Mouse (Mus musculus) lung, postnatal 36 days (tissue): ENCODE data around the gene Cul3.
A peak's percentile ranks its signal among the peaks of the same experiment; 100 is the strongest.

Source experiments
- DNase-seq: peaks from one replicate; pipeline ENCODE4 v3.0.0; 2022; ENCODE audit warnings: mixed read lengths

Cul3 gene

DNA sequence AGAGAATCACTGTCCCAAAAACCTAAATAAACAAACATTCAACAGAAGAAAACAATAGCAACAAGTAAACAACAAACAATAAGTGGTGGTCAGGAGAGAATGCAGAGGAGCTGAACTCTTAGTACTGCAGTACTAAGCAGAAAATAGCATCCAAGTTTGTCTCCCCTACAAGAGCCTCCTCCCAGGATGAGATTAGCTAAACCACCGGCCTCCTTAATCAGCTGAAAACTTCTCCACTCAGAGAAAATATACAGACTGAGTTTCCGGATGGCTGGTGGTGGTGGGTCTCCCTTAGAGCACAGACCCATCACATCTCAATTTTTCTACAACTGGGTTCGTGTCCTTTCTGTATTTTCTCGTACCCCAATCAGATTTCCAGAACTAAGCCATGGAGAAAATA is 47.0 kb downstream of the Cul3 start:
- DNase-seq = no peak

- peak; percentile 17 for DNase-seq
Observed at GRCm38 (mm10) chr1:80278731-80279130, 61.5 kb downstream of the Cul3 start.

DNA sequence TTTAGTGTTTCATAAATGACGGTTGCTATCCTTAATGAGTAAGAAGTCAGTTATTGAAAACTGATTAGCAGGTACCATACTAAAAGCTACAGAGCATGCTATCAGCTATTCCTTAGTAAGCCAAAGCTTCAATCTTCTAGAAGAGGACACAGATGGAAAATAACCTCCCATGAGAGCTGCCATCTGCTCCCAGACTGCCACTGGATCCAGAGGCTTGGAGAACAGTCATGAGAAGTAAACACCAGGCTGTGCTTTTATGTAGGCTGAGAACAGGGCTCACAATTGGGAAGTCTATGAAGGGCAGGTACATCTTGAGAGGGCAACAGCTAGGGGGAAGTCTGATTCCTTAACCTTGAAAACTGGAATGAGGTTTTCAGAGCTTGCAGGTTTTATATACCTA is 79.8 kb downstream of the Cul3 start:
- no peak for DNase-seq

- no peak for DNase-seq
Observed at GRCm38 (mm10) chr1:80258632-80259031, 81.6 kb downstream of the Cul3 start.

DNA sequence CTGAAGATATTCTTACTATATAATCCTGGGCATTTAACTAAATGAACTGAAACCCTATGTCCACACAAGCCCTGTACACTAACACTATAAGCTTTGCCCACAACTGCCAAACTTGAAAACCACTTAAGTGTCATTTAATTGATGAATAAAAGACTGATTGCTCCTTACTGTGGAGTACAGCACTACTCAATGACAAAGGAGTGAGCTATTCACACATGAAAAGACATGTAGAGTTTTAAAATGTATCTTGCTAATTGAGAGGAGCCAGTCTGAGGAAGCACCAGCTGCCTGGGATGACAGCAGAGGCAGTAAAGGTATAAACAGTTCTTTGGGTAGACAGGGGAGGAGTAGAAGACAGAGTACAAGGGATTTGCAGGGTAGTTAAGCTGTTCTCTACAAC is 87.0 kb downstream of the Cul3 start:
- no peak for DNase-seq

GRCm38 (mm10) chr1:80250247-80250646 is 90.0 kb downstream of the Cul3 start:
- DNase-seq = no peak

GRCm38 (mm10) chr1:80247131-80247530 is 93.1 kb downstream of the Cul3 start:
- no peak for DNase-seq

GRCm38 (mm10) chr1:80244123-80244522 is 96.2 kb downstream of the Cul3 start:
- DNase-seq = peak; percentile 43

- no peak for DNase-seq
Observed at GRCm38 (mm10) chr1:80241579-80241978, 98.7 kb downstream of the Cul3 start.

DNA sequence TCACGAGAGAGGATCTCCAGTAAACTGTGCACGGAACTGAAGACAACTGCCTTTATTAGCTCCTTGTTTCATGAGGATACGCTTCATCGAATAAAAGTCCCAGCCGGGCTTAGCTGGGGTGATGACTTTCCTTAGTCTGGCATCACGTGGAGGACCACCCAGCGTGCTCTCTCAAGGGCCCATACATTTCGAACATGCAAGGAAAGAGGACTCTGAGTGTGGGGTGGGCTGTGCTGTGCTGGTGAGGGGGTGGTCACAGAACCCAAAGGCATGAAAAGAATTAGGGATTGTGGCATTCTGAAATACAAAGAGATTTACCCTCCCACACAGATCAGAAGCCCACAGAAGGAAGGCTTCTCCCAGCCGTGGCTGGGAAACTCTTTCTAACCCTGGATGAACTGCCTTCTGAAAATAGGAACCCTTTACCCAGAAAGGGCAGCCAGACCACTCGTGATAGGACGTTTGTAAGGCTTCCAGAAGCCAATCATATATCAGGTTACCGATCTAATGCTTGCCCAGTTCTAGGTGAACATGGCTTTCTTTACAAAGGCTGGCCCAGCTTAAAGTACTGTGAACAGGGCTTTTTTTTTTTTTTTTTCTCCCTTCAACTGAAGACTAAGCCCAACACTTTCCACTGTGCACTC is 100.1 kb downstream of the Cul3 start:
- no peak for DNase-seq

DNA sequence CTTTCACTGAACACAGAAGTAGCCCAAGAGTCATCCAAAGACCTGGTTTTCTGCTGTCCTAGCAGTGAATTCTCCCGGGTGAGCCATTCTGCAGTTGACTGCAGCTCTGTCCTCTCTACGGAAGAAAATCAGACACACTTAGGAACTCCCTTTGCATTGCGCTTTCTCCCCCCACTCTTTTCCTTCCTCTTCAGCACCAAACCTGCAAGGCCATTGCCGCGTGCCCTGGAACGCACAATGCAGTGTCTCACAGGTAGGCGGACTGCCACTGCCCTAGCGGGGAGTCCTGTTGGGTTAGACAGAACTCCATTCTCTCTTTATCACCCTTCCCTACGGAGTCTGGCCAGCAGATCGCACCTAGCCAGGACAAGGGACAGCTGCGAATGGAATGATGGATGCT is 100.8 kb downstream of the Cul3 start:
- no peak for DNase-seq

- DNase-seq = peak; percentile 43
Observed at GRCm38 (mm10) chr1:80236951-80237702, 103.2 kb downstream of the Cul3 start.

- DNase-seq = no peak
Observed at GRCm38 (mm10) chr1:80236126-80236525, 104.2 kb downstream of the Cul3 start.

DNA sequence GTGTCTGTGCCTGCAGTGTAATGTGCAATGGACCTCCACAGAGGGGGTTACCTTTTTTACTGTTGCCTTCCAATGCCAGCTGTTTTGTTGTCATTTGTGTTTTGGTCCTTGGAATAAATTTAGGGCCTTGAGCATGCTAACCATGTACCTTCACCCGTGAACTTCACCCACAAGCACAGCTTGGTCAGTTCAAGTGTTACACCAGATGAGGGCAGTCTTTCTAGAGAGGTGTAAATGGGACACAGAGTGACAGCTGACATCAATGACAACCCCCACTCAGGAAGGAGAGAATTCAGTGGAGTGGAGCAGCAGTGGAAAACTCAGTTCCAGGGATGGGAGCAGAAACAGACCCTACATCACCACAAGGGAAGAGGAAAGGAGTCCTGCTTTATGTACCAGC is 109.7 kb downstream of the Cul3 start:
- DNase-seq = peak; percentile 28

GRCm38 (mm10) chr1:80224839-80225412 is 115.4 kb downstream of the Cul3 start:
- DNase-seq = no peak

DNA sequence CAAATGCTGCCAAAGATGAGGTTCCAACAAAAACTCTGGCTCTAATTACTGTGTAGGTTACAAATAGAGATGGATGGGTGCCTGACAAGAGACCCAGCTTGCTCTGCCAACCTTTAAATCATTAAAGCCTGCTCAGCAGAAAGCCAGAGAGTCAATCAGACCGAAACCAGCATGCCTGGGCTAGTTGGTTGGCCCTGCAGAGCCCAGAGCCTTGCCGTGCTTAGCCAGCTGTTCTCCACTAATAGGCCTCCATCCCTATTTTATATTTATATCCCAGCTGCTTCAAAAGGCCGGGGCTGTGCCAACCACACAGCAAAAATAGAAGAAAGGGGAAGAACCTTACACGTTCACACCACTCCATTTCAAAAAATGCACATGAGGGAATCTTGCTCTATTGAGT is 119.1 kb downstream of the Cul3 start:
- DNase-seq = no peak

DNA sequence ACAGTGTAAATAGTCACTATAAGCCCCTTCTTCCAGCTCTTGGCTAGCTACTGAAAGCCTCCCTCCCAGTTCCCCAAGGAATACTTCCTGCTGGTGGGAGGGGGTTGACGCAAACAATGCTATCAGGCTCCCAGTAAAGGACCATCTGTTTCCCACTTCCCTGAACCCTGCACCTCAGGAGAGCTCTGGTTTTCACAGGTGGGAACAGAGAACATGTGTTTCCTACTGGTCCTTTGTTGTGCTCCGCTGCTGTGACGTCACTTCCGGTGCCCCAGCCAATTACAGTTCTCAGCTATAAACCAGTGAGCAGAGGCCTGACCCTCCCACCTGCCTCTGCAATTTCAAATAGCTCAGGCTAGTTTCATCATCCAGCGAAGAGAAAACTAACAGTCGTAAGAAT is 122.0 kb downstream of the Cul3 start, which contains the start of gene Fam124b:
Gene Fam124b (minus strand): TSS at position 206 of the 400 bp plus-strand sequence.
- peak; percentile 78 for DNase-seq
